Mouse (Mus musculus) layer of hippocampus, adult 6 months (tissue): ENCODE measurements around the gene Il1f6. TPM values are rescaled to one million over a fixed set of nuclear protein-coding genes. Genes with fewer than 3 reads are reported as not detected.

Experiments used
- long read RNA-seq, 2 experiments: library from polyadenylated mRNA; unstranded; transcript quantifications; one replicate each; pipeline ENCODE4 v2.0.0; 2019 to 2020
- polyA plus RNA-seq: library from polyadenylated mRNA; unstranded; fragments of <200 nt; fragmentation: Nextera tagmentation; gene quantifications from 2 replicates; pipeline ENCODE4 v1.2.3, GENCODE M21; 2021

The Il1f6 gene
- not detected in 2 replicates for polyA plus RNA-seq
- long read RNA-seq, experiment 1, result 0 reads
- long read RNA-seq, experiment 2, result 0 reads

DNA sequence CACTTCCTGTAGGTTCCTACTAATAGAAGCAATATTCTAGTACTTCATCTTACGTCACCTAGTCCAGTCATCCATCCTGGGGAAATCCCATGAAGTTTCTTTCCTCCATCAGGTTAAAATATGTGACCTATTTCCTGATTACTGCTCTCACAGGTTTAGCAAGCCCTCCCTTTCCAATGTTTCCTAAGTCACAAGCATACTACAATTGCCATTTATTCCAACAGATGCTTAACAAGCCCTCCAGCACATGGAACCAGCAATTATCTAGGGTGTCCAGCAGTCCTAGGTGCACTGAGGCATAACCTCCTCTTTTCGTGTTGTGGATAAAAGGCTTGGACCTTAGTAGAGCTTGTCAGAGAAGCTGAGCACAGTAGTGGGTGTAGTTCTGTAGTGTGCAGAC, at the start of gene Il1f6:
Il1f6 (plus strand) TSS at position 301 of the 400 bp plus-strand sequence.

DNA sequence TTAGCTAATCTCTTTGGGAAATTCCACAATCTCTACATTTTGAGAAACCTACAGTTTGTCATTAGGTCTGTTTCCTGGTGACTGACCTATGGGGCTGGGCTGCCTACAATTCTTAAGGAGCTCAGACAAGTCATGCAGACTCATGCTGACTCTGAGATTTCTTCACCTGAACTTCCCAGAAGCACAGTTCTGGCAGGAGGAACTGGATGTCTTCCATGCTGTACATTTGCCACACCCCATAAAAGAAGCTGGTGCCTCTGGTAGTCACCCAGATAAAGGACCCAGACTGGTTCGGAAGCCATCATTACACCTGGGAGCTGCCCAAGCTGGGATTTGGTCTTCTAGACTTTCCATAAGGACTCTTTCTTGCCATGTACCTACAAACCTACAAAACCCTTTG, 29.0 kb upstream of the Il1f6 start, which contains the start of gene Il1f9:
Il1f9 (plus strand) TSS at position 301 of the 400 bp plus-strand sequence.

Other genes starting within 250 kb of the Il1f6 start
- gene Hnmt, start 166.0 kb upstream of the Il1f6 start, polyA plus RNA-seq, result 29.5 and 33.1 TPM in 2 replicates
- not detected in 2 replicates for gene Tbpl2, start 118.8 kb upstream of the Il1f6 start, polyA plus RNA-seq
- gene Il1f8, start 62.3 kb upstream of the Il1f6 start, polyA plus RNA-seq, result not detected in 2 replicates
- not detected in 2 replicates for gene Il1f9, start 28.9 kb upstream of the Il1f6 start, polyA plus RNA-seq
- gene Il1f5, start 61.5 kb downstream of the Il1f6 start, polyA plus RNA-seq, result not detected in 2 replicates
- not detected in 2 replicates for gene Il1f10, start 75.8 kb downstream of the Il1f6 start, polyA plus RNA-seq
- gene Il1rn, start 121.4 kb downstream of the Il1f6 start, polyA plus RNA-seq, result 0.11 TPM in 1 of 2 replicates, not detected in the other
- 0.28 and 0.53 TPM in 2 replicates for gene Psd4, start 152.2 kb downstream of the Il1f6 start, polyA plus RNA-seq